Mouse (Mus musculus) midbrain, embryonic 13.5 days (tissue): ENCODE results near the gene Ckm. TPM values are rescaled to one million over a fixed set of nuclear protein-coding genes. Genes with fewer than 3 reads are reported as not detected.

ENCODE experiments used
- ATAC-seq: fragments of 200-750 bp; cut with Nextera tagmentation; 2 replicates; pipeline ENCODE4 v1.8.0; 2017; ENCODE audit warnings: mild to moderate bottlenecking, moderate TSS enrichment, moderate library complexity
- H3K27ac ChIP-seq: fragments of 300-500 bp; sonication (generic); 2 replicates; pipeline ENCODE4 v1.5.1; 2015; ENCODE audit warnings: inconsistent platforms, mild to moderate bottlenecking, moderate library complexity
- H3K27me3 ChIP-seq: fragments of 300-500 bp; sonication (generic); 2 replicates; pipeline ENCODE4 v1.6.1; 2015; ENCODE audit warnings: mild to moderate bottlenecking, inconsistent platforms
- H3K36me3 ChIP-seq: fragments of 300-500 bp; sonication (generic); 2 replicates; pipeline ENCODE4 v1.6.1; 2015; ENCODE audit warnings: mild to moderate bottlenecking, inconsistent platforms
- H3K4me1 ChIP-seq: fragments of 300-500 bp; sonication (generic); replicated peaks from 2 replicates; pipeline ENCODE4 v1.6.1; 2015; ENCODE audit warnings: inconsistent platforms
- H3K4me2 ChIP-seq: fragments of 300-500 bp; sonication (generic); replicated peaks from 2 replicates; pipeline ENCODE4 v1.6.1; 2015; ENCODE audit warnings: moderate library complexity, mild to moderate bottlenecking, inconsistent platforms
- H3K4me3 ChIP-seq: fragments of 300-500 bp; sonication (generic); replicated peaks from 2 replicates; pipeline ENCODE4 v1.5.1; 2015; ENCODE audit warnings: mild to moderate bottlenecking, inconsistent platforms
- H3K9ac ChIP-seq: fragments of 300-500 bp; sonication (generic); replicated peaks from 2 replicates; pipeline ENCODE4 v1.6.1; 2015; ENCODE audit warnings: mild to moderate bottlenecking, inconsistent platforms
- H3K9me3 ChIP-seq: fragments of 300-500 bp; sonication (generic); 2 replicates; pipeline ENCODE4 v1.6.1; 2016; ENCODE audit warnings: mild to moderate bottlenecking, inconsistent platforms
- WGBS: fragments of 180-500 bp; shearing (Covaris S2); methylation state at CpG from one replicate; pipeline ENCODE4 v1.1.7; 2015; 5-methylcytosine and 5-hydroxymethylcytosine counted together
- polyA plus RNA-seq: library from polyadenylated mRNA; unstranded; fragments of >200 nt; fragmentation: Nextera tagmentation; extraction: Ambion mirVana; gene quantifications from 2 replicates; pipeline ENCODE4 v1.2.1, GENCODE M21; 2015

The Ckm gene
- polyA plus RNA-seq, 1 experiment from 2014 or later, result 0.07 TPM

- H3K4me3 ChIP-seq, result no peak overlapping the region
- WGBS, result 56% methylated on average over 1 of the region's 1 CpGs
- no peak for ATAC-seq
- H3K27ac ChIP-seq, result no peak overlapping the region
- H3K36me3 ChIP-seq, result peaks cover 6% of the 10 kb centered on the region
- peaks cover 22% of the 10 kb centered on the region for H3K27me3 ChIP-seq
- no peak overlapping the region for H3K9ac ChIP-seq
- no peaks in the 10 kb centered on the region for H3K9me3 ChIP-seq
- H3K4me1 ChIP-seq, result peaks cover 37% of the 10 kb centered on the region
- no peak overlapping the region for H3K4me2 ChIP-seq
Observed at GRCm38 (mm10) chr7:19460500-19460899, 55.9 kb downstream of the Ckm start.

- H3K9me3 ChIP-seq, result no peaks in the 10 kb centered on the region
- 10% methylated on average over 6 of the region's 6 CpGs for WGBS
- H3K27me3 ChIP-seq, result peaks cover 30% of the 10 kb centered on the region
Observed at GRCm38 (mm10) chr7:19461488-19461887, 56.9 kb downstream of the Ckm start.

GRCm38 (mm10) chr7:19462443-19462842 is 57.9 kb downstream of the Ckm start:
- Histone ChIP-seq H3K4me1 (peaks cover 19% of the 10 kb centered on the region), H3K36me3 (no peaks in the 10 kb centered on the region), H3K9ac (no peak overlapping the region), H3K9me3 (no peaks in the 10 kb centered on the region), H3K27me3 (peaks cover 39% of the 10 kb centered on the region), H3K4me2 (no peak overlapping the region), H3K27ac (no peak overlapping the region), H3K4me3 (no peak overlapping the region)
- WGBS, result 56% methylated on average over 4 of the region's 4 CpGs
- no peak for ATAC-seq

More at GRCm38 (mm10) chr7:19461488-19461887, 56.9 kb downstream of the Ckm start:
- Histone ChIP-seq H3K4me3 (no peak overlapping the region), H3K36me3 (no peaks in the 10 kb centered on the region), H3K4me2 (no peak overlapping the region), H3K27ac (no peak overlapping the region), H3K4me1 (peaks cover 29% of the 10 kb centered on the region), H3K9ac (no peak overlapping the region)
- ATAC-seq, result no peak

- H3K27ac ChIP-seq, result no peak within 1 kb of the TSS
- ATAC-seq, result no peak
- no peaks in the 10 kb centered on the region for H3K36me3 ChIP-seq
- H3K27me3 ChIP-seq, result peaks cover 42% of the 10 kb centered on the region
- WGBS, result 21% methylated on average over 6 of the region's 6 CpGs
- H3K4me3 ChIP-seq, result no peak within 1 kb of the TSS
- peaks cover 15% of the 10 kb centered on the region for H3K4me1 ChIP-seq
- H3K9ac ChIP-seq, result no peak within 1 kb of the TSS
- no peaks in the 10 kb centered on the region for H3K9me3 ChIP-seq
- no peak within 1 kb of the TSS for H3K4me2 ChIP-seq
Observed at GRCm38 (mm10) chr7:19462884-19463381, 58.4 kb downstream of the Ckm start, which contains the start of gene Exoc3l2. Gene Exoc3l2, plus strand, starts transcription at chr7:19463331.

- peaks cover 58% of the 10 kb centered on the region for H3K27me3 ChIP-seq
- peak overlapping the region; percentile 20 for H3K9ac ChIP-seq
- no peak for ATAC-seq
- H3K4me3 ChIP-seq, result no peak overlapping the region
- H3K36me3 ChIP-seq, result no peaks in the 10 kb centered on the region
- H3K9me3 ChIP-seq, result no peaks in the 10 kb centered on the region
- WGBS, result 3% methylated on average over 22 of the region's 22 CpGs
- no peak overlapping the region for H3K27ac ChIP-seq
- peak overlapping the region; percentile 14 for H3K4me2 ChIP-seq
- H3K4me1 ChIP-seq, result peaks cover 11% of the 10 kb centered on the region
Observed at GRCm38 (mm10) chr7:19464367-19465307, 60.1 kb downstream of the Ckm start.

GRCm38 (mm10) chr7:19466602-19467145 is 62.1 kb downstream of the Ckm start:
- Histone ChIP-seq H3K27me3 (peaks cover 78% of the 10 kb centered on the region), H3K9me3 (no peaks in the 10 kb centered on the region), H3K27ac (no peak overlapping the region), H3K4me1 (peaks cover 9% of the 10 kb centered on the region), H3K4me2 (no peak overlapping the region), H3K4me3 (no peak overlapping the region), H3K36me3 (no peaks in the 10 kb centered on the region), H3K9ac (no peak overlapping the region)
- ATAC-seq, result no peak
- 65% methylated on average over 5 of the region's 5 CpGs for WGBS

- Histone ChIP-seq H3K27me3 (peaks cover 87% of the 10 kb centered on the region), H3K4me3 (no peak overlapping the region), H3K4me2 (no peak overlapping the region), H3K4me1 (peaks cover 9% of the 10 kb centered on the region), H3K27ac (no peak overlapping the region), H3K9me3 (no peaks in the 10 kb centered on the region), H3K36me3 (no peaks in the 10 kb centered on the region), H3K9ac (no peak overlapping the region)
- no peak for ATAC-seq
- WGBS, result 42% methylated on average over 6 of the region's 6 CpGs
Observed at GRCm38 (mm10) chr7:19467638-19468037, 63.1 kb downstream of the Ckm start.

GRCm38 (mm10) chr7:19468279-19468678 is 63.7 kb downstream of the Ckm start:
- Histone ChIP-seq H3K9ac (no peak overlapping the region), H3K27me3 (peaks cover 88% of the 10 kb centered on the region), H3K9me3 (no peaks in the 10 kb centered on the region), H3K4me2 (no peak overlapping the region), H3K36me3 (no peaks in the 10 kb centered on the region), H3K4me3 (no peak overlapping the region), H3K4me1 (peaks cover 5% of the 10 kb centered on the region), H3K27ac (no peak overlapping the region)
- WGBS, result 66% methylated on average over 12 of the region's 12 CpGs
- no peak for ATAC-seq

GRCm38 (mm10) chr7:19469404-19469803 is 64.8 kb downstream of the Ckm start:
- ATAC-seq, result no peak
- no peak overlapping the region for H3K4me2 ChIP-seq
- WGBS, result 15% methylated on average over 23 of the region's 23 CpGs

GRCm38 (mm10) chr7:19470308-19470707 is 65.7 kb downstream of the Ckm start:
- Histone ChIP-seq H3K4me2 (no peak overlapping the region), H3K27me3 (peaks cover 94% of the 10 kb centered on the region), H3K36me3 (no peaks in the 10 kb centered on the region), H3K4me1 (peaks cover 2% of the 10 kb centered on the region; the same call in 1 of the 2 replicates), H3K9me3 (no peaks in the 10 kb centered on the region), H3K9ac (no peak overlapping the region), H3K27ac (no peak overlapping the region), H3K4me3 (no peak overlapping the region)
- no peak for ATAC-seq
- WGBS, result 8% methylated on average over 14 of the region's 14 CpGs

More at GRCm38 (mm10) chr7:19469404-19469803, 64.8 kb downstream of the Ckm start:
- Histone ChIP-seq H3K4me3 (no peak overlapping the region), H3K27ac (no peak overlapping the region), H3K4me1 (peaks cover 6% of the 10 kb centered on the region), H3K9me3 (no peaks in the 10 kb centered on the region), H3K27me3 (peaks cover 94% of the 10 kb centered on the region), H3K36me3 (no peaks in the 10 kb centered on the region), H3K9ac (no peak overlapping the region)

- Histone ChIP-seq H3K4me1 (peaks cover 2% of the 10 kb centered on the region; the same call in 1 of the 2 replicates), H3K36me3 (no peaks in the 10 kb centered on the region), H3K27me3 (peaks cover 91% of the 10 kb centered on the region), H3K9me3 (no peaks in the 10 kb centered on the region), H3K9ac (no peak overlapping the region), H3K4me3 (no peak overlapping the region), H3K27ac (no peak overlapping the region), H3K4me2 (no peak overlapping the region)
- 49% methylated on average over 4 of the region's 4 CpGs for WGBS
- no peak for ATAC-seq
Observed at GRCm38 (mm10) chr7:19472403-19472802, 67.8 kb downstream of the Ckm start.
